Mouse (Mus musculus): ENCODE results near the gene Sipa1l2. TPM values are rescaled to one million over a fixed set of nuclear protein-coding genes. Genes with fewer than 3 reads are reported as not detected.

Sipa1l2 gene
- total RNA-seq, 2 experiments from 2014 or later, result 4.5 to 10.8 TPM

GRCm38 (mm10) chr8:125547296-125547695 lies 22.3 kb downstream of the Sipa1l2 start:
- intact Hi-C loops (cut with DNase I), result no loop called here
- no peak overlapping the region for H3K4me3 ChIP-seq
- DNase-seq, result no peak
- peak; percentile 39; the same call in 1 of the 2 replicates for TF ChIP-seq CTCF (IDR thresholded peaks at IDR 0.05)
- H3K27ac ChIP-seq, result no peak overlapping the region

GRCm38 (mm10) chr8:125545866-125546265 lies 23.7 kb downstream of the Sipa1l2 start:
- Histone ChIP-seq H3K4me3 (no peak overlapping the region), H3K27ac (no peak overlapping the region)
- no peak for TF ChIP-seq CTCF (IDR thresholded peaks at IDR 0.05)
- no peak for DNase-seq
- intact Hi-C loops (cut with DNase I), result no loop called here

GRCm38 (mm10) chr8:125542893-125543613 lies 26.6 kb downstream of the Sipa1l2 start:
- TF ChIP-seq CTCF (IDR thresholded peaks at IDR 0.05), result no peak
- intact Hi-C loops (cut with DNase I), result no loop called here
- H3K27ac ChIP-seq, result no peak overlapping the region
- no peak for DNase-seq
- no peak overlapping the region for H3K4me3 ChIP-seq

- intact Hi-C loops (cut with DNase I), result no loop called here
- H3K27ac ChIP-seq, result peak overlapping the region; percentile 24; the same call in 1 of the 2 replicates
These were observed 30.3 kb downstream of the Sipa1l2 start for GRCm38 (mm10) chr8:125539056-125540013.

GRCm38 (mm10) chr8:125538265-125538664 lies 31.3 kb downstream of the Sipa1l2 start:
- no peak for DNase-seq
- Histone ChIP-seq H3K27ac (no peak overlapping the region), H3K4me3 (no peak overlapping the region)
- intact Hi-C loops (cut with DNase I), result no loop called here
- no peak for TF ChIP-seq CTCF (IDR thresholded peaks at IDR 0.05)

More at GRCm38 (mm10) chr8:125539056-125540013, 30.3 kb downstream of the Sipa1l2 start:
- no peak overlapping the region for H3K4me3 ChIP-seq
- no peak for TF ChIP-seq CTCF (IDR thresholded peaks at IDR 0.05)
- DNase-seq, result no peak

GRCm38 (mm10) chr8:125533709-125534108 lies 35.9 kb downstream of the Sipa1l2 start:
- Histone ChIP-seq H3K4me3 (no peak overlapping the region), H3K27ac (peak overlapping the region; percentile 35)
- 0 out of 2 replicates have a peak, but pooled peaks have one; percentile 32 for TF ChIP-seq CTCF (IDR thresholded peaks at IDR 0.05)
- intact Hi-C loops (cut with DNase I), result no loop called here
- peak; percentile 28 for DNase-seq

- no peak for TF ChIP-seq CTCF (IDR thresholded peaks at IDR 0.05)
- peak; percentile 34 for DNase-seq
- peak overlapping the region; percentile 53; the same call in 1 of the 2 replicates for H3K27ac ChIP-seq
- no peak overlapping the region for H3K4me3 ChIP-seq
- intact Hi-C loops (cut with DNase I), result no loop called here
These were observed 36.7 kb downstream of the Sipa1l2 start for GRCm38 (mm10) chr8:125532953-125533352.

- intact Hi-C loops (cut with DNase I), result no loop called here
- peak; percentile 28 for DNase-seq
- H3K4me3 ChIP-seq, result no peak overlapping the region
- H3K27ac ChIP-seq, result peak overlapping the region; percentile 53
- no peak for TF ChIP-seq CTCF (IDR thresholded peaks at IDR 0.05)
These were observed 37.4 kb downstream of the Sipa1l2 start for GRCm38 (mm10) chr8:125532177-125532576.

GRCm38 (mm10) chr8:125531640-125532039 lies 38.0 kb downstream of the Sipa1l2 start:
- DNase-seq, result no peak
- intact Hi-C loops (cut with DNase I), result no loop called here
- TF ChIP-seq CTCF (IDR thresholded peaks at IDR 0.05), result no peak
- Histone ChIP-seq H3K27ac (peak overlapping the region; percentile 53), H3K4me3 (no peak overlapping the region)

- peak overlapping the region; percentile 53 for H3K27ac ChIP-seq
- no peak overlapping the region for H3K4me3 ChIP-seq
- DNase-seq, result no peak
- intact Hi-C loops (cut with DNase I), result no loop called here
- no peak for TF ChIP-seq CTCF (IDR thresholded peaks at IDR 0.05)
These were observed 38.5 kb downstream of the Sipa1l2 start for GRCm38 (mm10) chr8:125531088-125531438.

GRCm38 (mm10) chr8:125530187-125531087 lies 39.2 kb downstream of the Sipa1l2 start:
- Histone ChIP-seq H3K4me3 (no peak overlapping the region), H3K27ac (peak overlapping the region; percentile 28; the same call in 1 of the 2 replicates)
- no peak for TF ChIP-seq CTCF (IDR thresholded peaks at IDR 0.05)
- no peak for DNase-seq
- intact Hi-C loops (cut with DNase I), result no loop called here

- H3K4me3 ChIP-seq, result no peak overlapping the region
- TF ChIP-seq CTCF (IDR thresholded peaks at IDR 0.05), result no peak
- DNase-seq, result no peak
- intact Hi-C loops (cut with DNase I), result no loop called here
- H3K27ac ChIP-seq, result no peak overlapping the region
These were observed 40.6 kb downstream of the Sipa1l2 start for GRCm38 (mm10) chr8:125529019-125529418.

All from gastrocnemius, adult 2 months (tissue).